ENCODE assay signal across 13 mouse cellular contexts in the genomic region with DNA sequence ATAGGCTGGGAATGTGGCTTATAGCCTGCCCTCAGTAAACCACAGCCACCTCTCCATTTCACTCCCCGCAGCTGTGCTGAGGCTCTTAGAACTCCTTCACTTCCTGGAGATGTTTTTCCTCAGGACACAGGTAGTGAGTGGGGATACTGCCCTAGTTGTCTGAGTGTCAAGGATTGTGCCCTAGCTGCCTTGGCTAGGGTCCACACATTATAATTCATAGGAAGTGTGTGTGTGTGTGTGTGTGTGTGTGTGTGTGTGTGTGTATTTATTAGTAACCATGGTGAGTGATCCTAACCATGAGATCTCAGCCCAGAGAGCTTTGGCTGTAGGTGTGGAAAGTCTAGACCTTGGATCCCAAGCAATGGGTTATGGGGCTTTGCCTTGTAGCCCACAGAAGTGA.
DNase-seq lines count a peak whose midpoint lies in the region; ATAC-seq and TF ChIP-seq lines count a peak whose summit lies in the region.
"Had no signal": no experiment of that assay in that cellular context is flagged by ENCODE, and none has a peak within 500 bp of the region (broad histone marks: within the 10 kb centered on the region; RNA-seq: fewer than 3 reads in every experiment).

No protein-coding gene starts in this region.

- DNase-seq in forebrain, postnatal 0 days: no peak
- DNase-seq in intestine, embryonic 14.5 days (ENCODE audit: low spot score): no peak
- peak; percentile 19 for DNase-seq in testis, postnatal 14 days (ENCODE audit: low spot score)
- no peak for DNase-seq in testis, postnatal 10 days (ENCODE audit: low spot score)
- no peak for DNase-seq in c-Kit-positive CD71-positive TER-119-positive erythroid progenitor cells, embryonic 14.5 days (ENCODE audit: low spot score)
- DNase-seq in spleen, adult 18-20 months: no peak
- DNase-seq: cerebellum, adult 9-10 months; kidney, adult 18-20 months; left cerebral cortex, postnatal 4 days; thymus, postnatal 14 days had no signal

- WGBS in forebrain, postnatal 0 days: 93% methylated on average over 1 of the region's 1 CpGs
- WGBS in forebrain, embryonic 15.5 days: 100% methylated on average over 1 of the region's 1 CpGs
- 77% methylated on average over 1 of the region's 1 CpGs for WGBS in intestine, embryonic 14.5 days
- 88% methylated on average over 1 of the region's 1 CpGs for WGBS in intestine, embryonic 16.5 days

- TF ChIP-seq CTCF in forebrain, postnatal 0 days (IDR thresholded peaks at IDR 0.05; ENCODE audit: low read depth): no peak

- no peak overlapping the region for H3K4me2 ChIP-seq in forebrain, postnatal 0 days (ENCODE audit: low read depth)
- no peak overlapping the region for H3K4me2 ChIP-seq in forebrain, embryonic 15.5 days (replicated peaks)
- no peak overlapping the region for H3K4me2 ChIP-seq in intestine, embryonic 14.5 days (ENCODE audit: low read length)
- H3K4me2 ChIP-seq in intestine, embryonic 16.5 days (ENCODE audit: low read depth, low read length): no peak overlapping the region

- no peaks in the 10 kb centered on the region for H3K27me3 ChIP-seq in forebrain, postnatal 0 days (ENCODE audit: insufficient read depth, low read length)
- no peaks in the 10 kb centered on the region for H3K27me3 ChIP-seq in forebrain, embryonic 15.5 days
- no peaks in the 10 kb centered on the region for H3K27me3 ChIP-seq in intestine, embryonic 14.5 days (replicated peaks; ENCODE audit: control insufficient read depth, insufficient read depth, low read length)
- no peaks in the 10 kb centered on the region for H3K27me3 ChIP-seq in intestine, embryonic 16.5 days (replicated peaks; ENCODE audit: control insufficient read depth, insufficient read depth, low read length)

- H3K9me3 ChIP-seq in forebrain, postnatal 0 days (ENCODE audit: low read length): no peaks in the 10 kb centered on the region
- H3K9me3 ChIP-seq in forebrain, embryonic 15.5 days: no peaks in the 10 kb centered on the region
- no peaks in the 10 kb centered on the region for H3K9me3 ChIP-seq in intestine, embryonic 14.5 days (ENCODE audit: control insufficient read depth, low read length)
- no peaks in the 10 kb centered on the region for H3K9me3 ChIP-seq in intestine, embryonic 16.5 days (ENCODE audit: control insufficient read depth, low read length)

- no peak overlapping the region for H3K4me3 ChIP-seq in forebrain, postnatal 0 days (ENCODE audit: low read depth, low read length)
- H3K4me3 ChIP-seq in forebrain, embryonic 15.5 days: no peak overlapping the region
- H3K4me3 ChIP-seq in intestine, embryonic 14.5 days (ENCODE audit: low read depth, low read length): no peak overlapping the region
- H3K4me3 ChIP-seq in intestine, embryonic 16.5 days (ENCODE audit: low read length): no peak overlapping the region

- H3K27ac ChIP-seq in forebrain, postnatal 0 days (ENCODE audit: low read depth, low read length): 0 out of 2 replicates have a peak overlapping the region, but pooled peaks have one; percentile 29
- no peak overlapping the region for H3K27ac ChIP-seq in forebrain, embryonic 15.5 days (replicated peaks)
- peak overlapping the region; percentile 73; the same call in 1 of the 2 replicates for H3K27ac ChIP-seq in intestine, embryonic 14.5 days (ENCODE audit: low read depth)
- no peak overlapping the region for H3K27ac ChIP-seq in intestine, embryonic 16.5 days (ENCODE audit: low read length)
- H3K27ac ChIP-seq: macrophage had no signal

- H3K9ac ChIP-seq in forebrain, postnatal 0 days: no peak overlapping the region
- H3K9ac ChIP-seq in forebrain, embryonic 15.5 days (replicated peaks): no peak overlapping the region
- H3K9ac ChIP-seq in intestine, embryonic 14.5 days (ENCODE audit: low read length): no peak overlapping the region
- no peak overlapping the region for H3K9ac ChIP-seq in intestine, embryonic 16.5 days (ENCODE audit: low read depth, low read length)

- H3K36me3 ChIP-seq in forebrain, postnatal 0 days (ENCODE audit: insufficient read depth): no peaks in the 10 kb centered on the region
- H3K36me3 ChIP-seq in forebrain, embryonic 15.5 days: no peaks in the 10 kb centered on the region
- H3K36me3 ChIP-seq in intestine, embryonic 14.5 days (ENCODE audit: control insufficient read depth, insufficient read depth, low read length): no peaks in the 10 kb centered on the region
- H3K36me3 ChIP-seq in intestine, embryonic 16.5 days (ENCODE audit: control insufficient read depth, insufficient read depth, low read length): no peaks in the 10 kb centered on the region

- H3K4me1 ChIP-seq in forebrain, postnatal 0 days (ENCODE audit: insufficient read depth): no peaks in the 10 kb centered on the region
- no peaks in the 10 kb centered on the region for H3K4me1 ChIP-seq in forebrain, embryonic 15.5 days
- H3K4me1 ChIP-seq in intestine, embryonic 14.5 days (replicated peaks; ENCODE audit: control insufficient read depth, insufficient read depth, low read length): peaks cover 10% of the 10 kb centered on the region
- H3K4me1 ChIP-seq in intestine, embryonic 16.5 days (ENCODE audit: control insufficient read depth, insufficient read depth, low read length): peaks cover 13% of the 10 kb centered on the region

- ATAC-seq in forebrain, postnatal 0 days: no peak
- no peak for ATAC-seq in forebrain, embryonic 15.5 days (replicated peaks)
- no peak for ATAC-seq in intestine, embryonic 14.5 days (replicated peaks; ENCODE audit: low FRiP score, low TSS enrichment, low read depth)
- no peak for ATAC-seq in intestine, embryonic 16.5 days

Comparison
In these comparisons a context has a peak if more than half of its experiments do, and no peak if none do; other contexts are left out.
1. H3K27ac ChIP-seq: peak in forebrain, postnatal 0 days (single experiment) and intestine, embryonic 14.5 days (single experiment); none in forebrain, embryonic 15.5 days (single experiment) and intestine, embryonic 16.5 days (single experiment).